9 mouse cellular contexts compared by ENCODE assay signal in genomic region chr17:47140241-47140968, GRCm38 (mm10).
DNase-seq lines count a peak whose midpoint lies in the region; ATAC-seq and TF ChIP-seq lines count a peak whose summit lies in the region.
"Had no signal": no experiment of that assay in that cellular context is flagged by ENCODE, and none has a peak within 500 bp of the region (broad histone marks: within the 10 kb centered on the region; RNA-seq: fewer than 3 reads in every experiment).

No protein-coding gene starts in this region.

- no peaks in the 10 kb centered on the region for H3K9me3 ChIP-seq in MEL (replicated peaks; ENCODE audit: insufficient read depth, low read length)
- no peaks in the 10 kb centered on the region for H3K9me3 ChIP-seq in heart, embryonic 10.5 days
- H3K9me3 ChIP-seq: G1E had no signal

- H3K36me3 ChIP-seq in MEL (ENCODE audit: control insufficient read depth in 1 of 2, insufficient read depth in 2 of 2, low read length in 2 of 2), result peaks cover 0 to 35% of the 10 kb centered on the region in 2 experiments; a peak in 2 of 4 replicates
- no peaks in the 10 kb centered on the region for H3K36me3 ChIP-seq in heart, embryonic 10.5 days
- H3K36me3 ChIP-seq: G1E had no signal

- no peak for TF ChIP-seq RAD21 in MEL (IDR thresholded peaks at IDR 0.05; ENCODE audit: low read depth, low read length)

- H3K4me3 ChIP-seq in MEL (ENCODE audit: control insufficient read depth in 1 of 2, insufficient read depth in 1 of 2, low read depth in 2 of 2, low read length in 2 of 2), result peak overlapping the region; percentile 77 to 88
- peak overlapping the region; percentile 79 for H3K4me3 ChIP-seq in heart, embryonic 10.5 days

- H3K9ac ChIP-seq in MEL (ENCODE audit: control insufficient read depth, low read depth, low read length, poor library complexity, severe bottlenecking), result peak overlapping the region; percentile 91

- WGBS in heart, embryonic 10.5 days, result under 1% methylated on average over 53 of the region's 53 CpGs

- H3K4me1 ChIP-seq in MEL (ENCODE audit: control insufficient read depth in 1 of 2, insufficient read depth in 2 of 2, low read length in 2 of 2), result peaks cover 10 to 40% of the 10 kb centered on the region in 2 experiments
- H3K4me1 ChIP-seq in heart, embryonic 10.5 days, result peaks cover 32% of the 10 kb centered on the region

- 0 out of 4 replicates have a peak, but pooled peaks of 1 of the 2 experiments have one; percentile 32 for TF ChIP-seq POLR2A in MEL (IDR thresholded peaks at IDR 0.05; ENCODE audit: control insufficient read depth in 1 of 2, insufficient read depth in 1 of 2, low read depth in 1 of 2, low read length in 2 of 2, poor library complexity in 1 of 2)

- peak overlapping the region; percentile 87 for H3K27ac ChIP-seq in MEL (ENCODE audit: control insufficient read depth, low read depth, low read length)
- H3K27ac ChIP-seq in heart, embryonic 10.5 days, result peak overlapping the region; percentile 92

- no peak for TF ChIP-seq CTCF in MEL (IDR thresholded peaks at IDR 0.05 in 2 of 3, conservative IDR thresholded peaks at IDR 0.05 in 1 of 3; ENCODE audit: control insufficient read depth in 1 of 3, insufficient read depth in 1 of 3, low read depth in 2 of 3, low read length in 3 of 3, poor library complexity in 1 of 3, severe bottlenecking in 1 of 3)

- peaks cover 7% of the 10 kb centered on the region; the same call in 1 of the 2 replicates for H3K79me2 ChIP-seq in MEL (ENCODE audit: control insufficient read depth, insufficient read depth, low read length, poor library complexity)

- no peak for TF ChIP-seq EP300 in MEL (IDR thresholded peaks at IDR 0.05; ENCODE audit: low read depth in 1 of 2, low read length in 2 of 2)

- no peak for ATAC-seq in cerebellum, adult (ENCODE audit: insufficient number of reproducible peaks, low FRiP score, low TSS enrichment)
- ATAC-seq in common myeloid progenitor, adult 5-6 weeks (replicated peaks; ENCODE audit: low read depth, poor library complexity, severe bottlenecking), result peak; percentile 26
- peak; percentile 28; the same call in 1 of the 2 replicates for ATAC-seq in megakaryocyte, adult 5-6 weeks (ENCODE audit: poor library complexity, severe bottlenecking)

- no peaks in the 10 kb centered on the region for H3K27me3 ChIP-seq in MEL (ENCODE audit: control insufficient read depth in 1 of 2, insufficient read depth in 2 of 2, low read length in 2 of 2)
- H3K27me3 ChIP-seq in heart, embryonic 10.5 days (ENCODE audit: insufficient read depth, poor library complexity, severe bottlenecking), result no peaks in the 10 kb centered on the region

- peak; percentile 33 for DNase-seq in cerebellum, adult 11-12 months
- DNase-seq in MEL (ENCODE audit: low read depth, low spot score), result peak; percentile 92
- peak; percentile 83 for DNase-seq in heart, embryonic 10.5 days (ENCODE audit: low spot score)
- DNase-seq in kidney, postnatal 25 days, result peak; percentile 61 to 82
- peak; percentile 75 for DNase-seq in right cerebral cortex, postnatal 4 days

TF ChIP-seq in MEL, 35 proteins besides CTCF, POLR2A, EP300 and RAD21:
- TF ChIP-seq KAT2A (conservative IDR thresholded peaks at IDR 0.05; ENCODE audit: low read depth, low read length), result peak; percentile 20; the same call in 1 of the 2 replicates
- peak; percentile 25; the same call in 1 of the 2 replicates for TF ChIP-seq MAFK (IDR thresholded peaks at IDR 0.05; ENCODE audit: borderline replicate concordance, low read depth, low read length)
- peak; percentile 4 for TF ChIP-seq SIN3A (IDR thresholded peaks at IDR 0.05; ENCODE audit: low read length)
- TF ChIP-seq JUND (IDR thresholded peaks at IDR 0.05; ENCODE audit: low read depth, low read length), result no peak
- TF ChIP-seq POLR2AphosphoS5 (IDR thresholded peaks at IDR 0.05; ENCODE audit: borderline replicate concordance, low read depth, low read length), result no peak
- TF ChIP-seq HCFC1 (IDR thresholded peaks at IDR 0.05; ENCODE audit: low read depth, low read length), result 0 out of 2 replicates have a peak, but pooled peaks have one; percentile 45
- TF ChIP-seq NRF1 (IDR thresholded peaks at IDR 0.05; ENCODE audit: insufficient read depth, low read depth, low read length, poor library complexity, severe bottlenecking), result no peak
- TF ChIP-seq GABPA (IDR thresholded peaks at IDR 0.05; ENCODE audit: low read depth, low read length), result no peak
- peak; percentile 23; the same call in 1 of the 2 replicates for TF ChIP-seq ETS1 (IDR thresholded peaks at IDR 0.05; ENCODE audit: low read depth, low read length)
- no peak for TF ChIP-seq ZC3H11A (IDR thresholded peaks at IDR 0.05; ENCODE audit: low read depth, low read length)
- peak; percentile 95 for TF ChIP-seq ZNF384 (IDR thresholded peaks at IDR 0.05; ENCODE audit: low read depth, low read length)
- TF ChIP-seq ELF1 (IDR thresholded peaks at IDR 0.05; ENCODE audit: low read depth, low read length), result peak; percentile 74
- TF ChIP-seq RCOR1 (IDR thresholded peaks at IDR 0.05; ENCODE audit: low read depth, low read length), result 0 out of 2 replicates have a peak, but pooled peaks have one; percentile 23
- no peak for TF ChIP-seq TAL1 (IDR thresholded peaks at IDR 0.05; ENCODE audit: low read length)
- peak; percentile 86 for TF ChIP-seq MAZ (IDR thresholded peaks at IDR 0.05; ENCODE audit: low read depth, low read length)

Comparison
In these comparisons a context has a peak if more than half of its experiments do, and no peak if none do; other contexts are left out.
1. DNase-seq: peak in every context shown above with its lines; median percentile 92 in MEL; 83 in heart, embryonic 10.5 days; 75 in right cerebral cortex, postnatal 4 days; 72 in kidney, postnatal 25 days; 33 in cerebellum, adult 11-12 months.